Mouse (Mus musculus) embryonic fibroblast, embryonic 13.5 days (primary cell): Measurements from ENCODE around the gene Myh14. TPM values are rescaled to one million over a fixed set of nuclear protein-coding genes. Genes with fewer than 3 reads are reported as not detected.

ENCODE experiments used
- H3K27ac ChIP-seq: 2 replicates; pipeline ENCODE4 v1.5.1; 2012; ENCODE audit warnings: low read length, control low read depth, inconsistent platforms; ENCODE audit not compliant: insufficient read depth
- H3K4me1 ChIP-seq: 2 replicates; pipeline ENCODE4 v1.6.1; 2011; ENCODE audit warnings: low read length; ENCODE audit not compliant: control insufficient read depth, insufficient read depth
- H3K4me3 ChIP-seq: 2 replicates; pipeline ENCODE4 v1.5.1; 2011; ENCODE audit warnings: mild to moderate bottlenecking, control low read depth, low read length; ENCODE audit not compliant: insufficient read depth
- CTCF ChIP-seq: IDR thresholded peaks from 2 replicates; pipeline ENCODE4 v1.5.1; 2011; ENCODE audit warnings: mild to moderate bottlenecking, control low read depth, low read length, moderate library complexity, borderline replicate concordance; ENCODE audit not compliant: insufficient read depth
- POLR2A ChIP-seq: IDR thresholded peaks from 2 replicates; pipeline ENCODE4 v1.6.1; 2011; ENCODE audit warnings: low read depth, mild to moderate bottlenecking, control low read depth, low read length, moderate library complexity
- polyA plus RNA-seq: library from polyadenylated mRNA; stranded (reverse); fragments of >200 nt; gene quantifications from 2 replicates; pipeline ENCODE4 v1.2.4, GENCODE M21; 2011; ENCODE audit warnings: low read depth; ENCODE audit not compliant: missing spikeins, insufficient read length

The Myh14 gene
- polyA plus RNA-seq, 1 experiment = not detected

DNA sequence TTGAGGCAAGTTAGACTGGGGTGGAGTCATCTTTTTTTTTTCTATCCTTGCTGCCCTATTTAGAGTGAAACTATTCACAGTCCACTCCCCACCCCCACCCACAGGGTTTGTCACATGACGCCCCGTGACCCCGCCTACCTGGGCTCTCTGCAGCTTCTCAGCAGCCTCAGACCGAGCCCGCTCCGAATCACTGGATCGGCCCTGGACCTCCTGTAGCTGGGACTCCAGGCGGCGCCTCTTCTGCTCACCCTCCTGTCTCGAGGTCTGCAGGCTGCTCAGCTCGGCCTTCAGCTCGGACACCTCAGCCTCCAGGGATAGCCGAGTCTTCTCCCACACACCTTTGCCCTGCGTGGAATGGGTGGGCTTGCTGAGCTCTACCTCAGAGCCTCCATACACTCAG lies 45.8 kb downstream of the Myh14 start:
- Histone ChIP-seq H3K4me3 (no peak overlapping the region), H3K4me1 (no peaks in the 10 kb centered on the region), H3K27ac (no peak overlapping the region)
- TF ChIP-seq POLR2A (no peak), CTCF (no peak)

DNA sequence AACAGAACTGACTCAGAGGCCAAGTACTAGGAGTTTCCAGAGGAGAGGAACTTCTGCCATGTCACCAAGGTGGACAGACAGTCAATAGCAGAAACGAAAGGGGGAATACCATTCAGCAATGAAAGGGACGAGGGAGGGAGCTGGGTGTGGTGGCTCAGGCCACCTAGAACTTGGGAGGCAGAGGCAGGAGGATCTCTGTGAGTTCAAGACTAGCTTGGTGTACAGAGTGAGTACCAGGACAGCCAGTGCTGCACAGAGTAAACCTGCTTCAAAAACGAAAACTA lies 46.2 kb downstream of the Myh14 start:
- H3K4me1 ChIP-seq = no peaks in the 10 kb centered on the region
- TF ChIP-seq POLR2A (no peak), CTCF (no peak)
- no peak overlapping the region for H3K4me3 ChIP-seq
- H3K27ac ChIP-seq = no peak overlapping the region

DNA sequence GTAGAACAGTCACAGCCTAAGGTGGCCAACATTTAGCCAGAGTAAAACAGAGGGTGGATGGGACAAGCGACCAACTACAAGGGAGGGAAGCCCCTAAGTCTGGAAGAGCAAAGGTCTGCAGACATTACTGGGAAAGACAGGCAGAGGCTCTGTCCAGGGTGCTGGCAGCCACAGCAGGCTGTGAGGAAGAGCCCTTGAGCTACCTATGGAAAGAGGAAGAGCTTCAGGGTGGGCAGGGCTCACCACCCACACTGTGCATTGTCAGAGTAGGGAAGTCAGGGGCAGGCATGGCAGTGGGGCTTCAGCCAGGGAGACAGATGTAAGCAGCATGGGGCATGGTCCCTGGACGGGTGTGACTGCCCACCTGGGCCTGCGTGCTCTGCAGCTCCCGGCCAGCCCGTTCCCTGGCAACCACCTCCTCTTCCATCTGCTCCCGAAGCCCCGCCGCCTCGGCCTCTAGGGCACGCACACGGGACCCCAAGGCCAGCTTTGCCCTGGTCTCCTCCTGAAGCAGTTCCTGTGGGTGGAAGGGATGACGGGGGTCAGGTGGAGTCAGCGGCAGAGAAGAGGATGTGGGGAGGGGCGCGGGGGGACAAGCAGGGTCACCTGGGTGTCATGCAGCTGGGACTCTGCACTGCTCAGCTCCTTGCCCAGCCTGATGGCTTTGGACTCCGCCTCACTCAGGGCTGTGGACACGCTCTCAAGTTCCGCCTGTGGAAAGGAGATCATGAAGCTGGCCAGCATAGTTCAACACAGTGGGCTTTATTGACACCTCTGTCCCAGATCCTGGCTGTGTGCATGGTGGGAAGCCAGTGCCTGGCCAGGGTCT lies 46.7 kb downstream of the Myh14 start:
- Histone ChIP-seq H3K27ac (no peak overlapping the region), H3K4me3 (no peak overlapping the region), H3K4me1 (no peaks in the 10 kb centered on the region)
- TF ChIP-seq CTCF (no peak), POLR2A (no peak)

DNA sequence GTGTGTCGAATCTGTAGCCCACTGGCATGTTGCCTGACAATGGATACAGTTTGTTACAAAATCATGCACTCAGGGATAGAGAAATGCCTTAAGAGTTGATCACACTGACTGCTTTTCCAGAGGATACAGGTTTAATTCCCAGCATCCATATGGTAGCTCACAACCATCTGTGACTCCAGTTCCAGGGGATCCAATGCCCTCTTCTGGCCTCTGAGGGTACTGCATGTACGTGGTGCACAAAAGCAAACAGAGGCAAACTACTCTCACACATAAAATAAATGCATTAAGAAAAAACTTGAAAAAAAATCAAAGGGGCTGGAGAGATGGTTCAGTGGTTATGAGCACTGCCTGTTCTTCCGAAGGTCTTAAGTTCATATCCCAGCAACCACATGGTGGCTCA lies 53.6 kb downstream of the Myh14 start:
- H3K27ac ChIP-seq = no peak overlapping the region
- no peak overlapping the region for H3K4me3 ChIP-seq
- no peaks in the 10 kb centered on the region for H3K4me1 ChIP-seq
- TF ChIP-seq POLR2A (no peak), CTCF (no peak)

DNA sequence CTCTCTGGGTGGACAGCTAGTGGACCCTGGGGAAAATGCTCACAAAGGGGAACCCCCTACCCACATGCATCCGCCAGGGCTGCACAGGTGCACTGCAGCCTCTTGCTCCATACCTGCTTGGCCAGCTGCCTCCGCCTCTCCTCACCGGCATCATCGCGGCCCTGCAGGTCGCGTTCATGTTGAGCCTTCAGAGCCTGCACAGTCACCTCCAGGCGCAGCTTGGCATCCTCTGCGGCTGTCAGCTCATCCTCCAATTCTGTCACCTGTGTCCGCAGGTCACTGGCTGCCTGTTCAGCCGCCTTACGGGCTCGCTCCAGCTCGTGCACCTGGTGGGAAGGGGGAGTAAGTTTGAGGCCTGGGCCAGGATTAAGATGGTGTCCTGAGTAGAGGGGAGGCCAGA lies 54.7 kb downstream of the Myh14 start:
- TF ChIP-seq CTCF = no peak
- TF ChIP-seq POLR2A = no peak
- Histone ChIP-seq H3K4me3 (no peak overlapping the region), H3K4me1 (no peaks in the 10 kb centered on the region), H3K27ac (no peak overlapping the region)

DNA sequence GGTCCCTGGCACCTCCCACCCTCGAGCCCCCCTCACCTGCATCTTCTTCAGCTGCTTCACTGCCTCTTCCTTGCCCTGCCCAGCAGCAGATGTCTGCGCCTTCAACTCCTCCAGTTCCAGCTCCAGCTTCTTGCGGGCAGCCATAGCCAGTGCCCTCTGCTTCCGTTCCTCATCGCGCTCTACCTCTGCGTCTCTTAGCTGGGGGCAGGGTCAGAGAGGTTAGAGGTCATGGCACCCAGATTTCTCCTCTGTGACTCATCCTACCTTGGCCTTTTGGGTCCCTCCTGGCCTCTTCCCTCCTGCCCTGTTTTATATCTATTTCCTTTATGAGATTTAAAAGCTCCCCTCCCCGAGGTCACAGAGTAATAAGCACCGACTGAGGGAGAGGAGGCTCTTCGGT lies 55.3 kb downstream of the Myh14 start:
- Histone ChIP-seq H3K27ac (no peak overlapping the region), H3K4me3 (no peak overlapping the region), H3K4me1 (no peaks in the 10 kb centered on the region)
- no peak for TF ChIP-seq POLR2A
- TF ChIP-seq CTCF = no peak

DNA sequence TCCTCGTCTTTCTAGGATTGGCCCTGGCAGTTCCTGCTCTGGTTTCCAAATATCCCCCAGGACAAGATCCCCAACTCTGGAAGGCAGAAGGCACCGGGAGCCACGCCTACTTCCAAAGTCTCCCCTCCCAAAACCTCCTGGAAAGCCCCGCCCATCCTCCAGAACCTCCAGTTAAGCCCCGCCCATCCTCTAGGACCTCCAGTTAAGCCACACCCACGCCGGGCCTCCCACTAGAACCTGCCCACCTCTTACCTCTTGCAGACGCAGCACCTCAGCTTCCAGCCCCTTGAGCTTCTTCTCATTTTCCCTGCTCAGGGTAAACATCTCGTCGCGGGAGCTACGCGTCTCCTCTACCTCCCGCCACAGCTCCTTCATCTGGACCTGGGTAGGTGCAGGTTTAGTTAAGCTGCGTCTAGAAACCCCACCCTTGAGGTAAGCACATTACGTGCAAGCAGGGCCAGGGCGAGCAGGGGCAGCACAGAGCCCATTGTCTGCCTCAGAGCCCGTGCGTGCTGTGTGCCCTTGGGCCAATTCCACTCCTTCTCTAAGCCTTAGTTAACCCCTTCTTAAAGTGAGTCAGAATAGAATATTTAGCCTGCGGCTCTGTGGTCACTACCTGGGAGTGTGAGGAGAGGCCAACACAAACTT lies 56.5 kb downstream of the Myh14 start:
- Histone ChIP-seq H3K27ac (no peak overlapping the region), H3K4me3 (no peak overlapping the region), H3K4me1 (no peaks in the 10 kb centered on the region)
- TF ChIP-seq CTCF = no peak
- TF ChIP-seq POLR2A = no peak

DNA sequence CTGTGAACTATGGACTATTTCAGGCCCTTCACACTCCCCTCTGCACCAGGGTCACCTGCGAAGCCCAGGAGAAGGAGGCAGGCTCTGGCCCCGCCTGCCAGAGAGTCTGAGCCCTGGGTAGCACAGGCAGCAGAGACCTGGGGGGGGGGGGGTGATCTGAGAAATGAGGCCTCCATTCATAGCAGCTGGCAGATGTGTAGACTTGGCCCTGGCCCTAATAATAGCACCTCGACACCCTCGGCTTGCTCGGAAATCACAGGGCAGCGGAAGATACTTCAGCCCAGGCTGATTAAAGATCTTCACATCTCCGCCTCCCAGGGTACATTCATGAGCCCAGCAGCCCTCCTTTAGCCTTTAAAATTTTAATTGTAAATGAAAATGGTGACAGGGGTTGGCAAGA lies 58.5 kb downstream of the Myh14 start:
- H3K4me3 ChIP-seq = no peak overlapping the region
- TF ChIP-seq CTCF = no peak
- TF ChIP-seq POLR2A = no peak
- H3K4me1 ChIP-seq = no peaks in the 10 kb centered on the region
- H3K27ac ChIP-seq = no peak overlapping the region

DNA sequence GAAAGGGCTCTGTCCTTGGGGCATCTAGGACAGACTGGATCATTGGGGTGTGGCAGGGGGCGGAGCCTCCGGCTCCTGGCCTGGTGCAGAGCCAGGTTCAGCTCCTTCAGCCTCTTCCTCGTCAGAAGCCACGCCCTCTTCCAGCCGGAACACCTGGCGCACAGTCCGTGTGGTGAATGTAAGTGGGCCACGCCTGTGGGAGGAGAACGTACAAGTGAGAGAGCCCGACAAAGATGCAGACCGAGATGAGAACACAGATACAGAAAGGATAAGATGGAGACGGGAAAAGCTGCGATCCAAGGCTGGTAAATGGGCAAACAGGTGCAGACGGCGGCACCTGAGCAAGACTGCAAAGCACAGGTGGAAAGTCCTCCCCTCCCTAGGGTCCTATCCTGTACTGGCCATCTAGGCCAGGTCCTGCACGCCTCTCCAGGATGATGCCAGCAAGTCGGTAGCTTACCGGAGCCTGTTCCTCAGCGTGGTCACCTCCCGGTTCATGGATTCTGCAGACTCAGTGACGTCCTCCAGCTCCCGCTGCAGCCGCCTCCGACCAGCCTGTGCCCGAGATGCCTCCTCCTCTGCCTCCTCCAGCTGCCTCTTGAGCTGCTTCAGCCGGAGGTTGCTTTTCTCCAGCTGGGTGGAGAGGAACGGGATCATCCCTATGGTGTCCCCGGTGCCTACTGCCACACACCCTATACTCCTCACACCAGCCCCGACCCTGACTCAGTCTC lies 64.3 kb downstream of the Myh14 start:
- H3K4me1 ChIP-seq = no peaks in the 10 kb centered on the region
- TF ChIP-seq POLR2A (no peak), CTCF (no peak)
- H3K4me3 ChIP-seq = no peak overlapping the region
- H3K27ac ChIP-seq = no peak overlapping the region

DNA sequence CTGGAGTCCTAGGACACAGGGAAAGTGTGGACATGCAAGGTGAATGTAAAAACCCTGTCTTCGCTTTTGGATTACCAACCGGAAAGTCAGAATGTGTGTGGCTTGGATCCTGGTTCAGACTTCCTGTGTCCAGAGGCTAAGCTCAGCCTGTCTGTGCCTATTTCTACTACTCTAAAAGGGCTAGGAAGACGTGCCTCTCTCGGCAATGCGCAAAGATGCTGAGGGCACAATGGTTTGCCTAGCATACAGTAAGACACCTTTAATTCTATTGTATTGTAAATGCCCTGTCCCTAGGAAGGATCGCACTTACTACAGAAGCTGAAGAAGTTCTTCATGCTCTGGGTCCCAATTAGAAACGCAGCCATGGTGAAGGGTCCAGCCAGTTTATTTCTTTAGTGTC lies 65.2 kb downstream of the Myh14 start:
- H3K4me3 ChIP-seq = no peak overlapping the region
- no peak overlapping the region for H3K27ac ChIP-seq
- TF ChIP-seq CTCF = no peak
- no peak for TF ChIP-seq POLR2A
- no peaks in the 10 kb centered on the region for H3K4me1 ChIP-seq
